Mouse (Mus musculus) liver, embryonic 13.5 days (tissue): Measurements from ENCODE around the gene Traf1. TPM values are rescaled to one million over a fixed set of nuclear protein-coding genes. Genes with fewer than 3 reads are reported as not detected.
A peak's percentile ranks its signal among the peaks of the same experiment; 100 is the strongest.

Source experiments
- ATAC-seq: fragments of 200-750 bp; cut with Nextera tagmentation; 2 replicates; pipeline ENCODE4 v1.8.0; 2017; ENCODE audit warnings: low read depth, mild to moderate bottlenecking, moderate number of reproducible peaks, moderate library complexity
- DNase-seq: peaks from one replicate; pipeline ENCODE4 v3.0.0; 2022
- H3K27ac ChIP-seq: fragments of 300-500 bp; sonication (generic); 2 replicates; pipeline ENCODE4 v1.5.1; 2015; ENCODE audit warnings: moderate library complexity, mild to moderate bottlenecking, inconsistent platforms
- H3K27me3 ChIP-seq: fragments of 300-500 bp; sonication (generic); 2 replicates; pipeline ENCODE4 v1.6.1; 2015; ENCODE audit warnings: mild to moderate bottlenecking, inconsistent platforms
- H3K36me3 ChIP-seq: fragments of 300-500 bp; sonication (generic); 2 replicates; pipeline ENCODE4 v1.6.1; 2015; ENCODE audit warnings: mild to moderate bottlenecking, inconsistent platforms
- H3K4me1 ChIP-seq: fragments of 300-500 bp; sonication (generic); replicated peaks from 2 replicates; pipeline ENCODE4 v1.6.1; 2015; ENCODE audit warnings: inconsistent platforms
- H3K4me2 ChIP-seq: fragments of 300-500 bp; sonication (generic); 2 replicates; pipeline ENCODE4 v1.6.1; 2015; ENCODE audit warnings: inconsistent platforms, mild to moderate bottlenecking, moderate library complexity
- H3K4me3 ChIP-seq: fragments of 300-500 bp; sonication (generic); replicated peaks from 2 replicates; pipeline ENCODE4 v1.5.1; 2015; ENCODE audit warnings: mild to moderate bottlenecking, inconsistent platforms
- H3K9ac ChIP-seq: fragments of 300-500 bp; sonication (generic); 2 replicates; pipeline ENCODE4 v1.6.1; 2015; ENCODE audit warnings: mild to moderate bottlenecking, inconsistent platforms
- H3K9me3 ChIP-seq: fragments of 300-500 bp; sonication (generic); replicated peaks from 2 replicates; pipeline ENCODE4 v1.6.1; 2016; ENCODE audit warnings: inconsistent platforms
- WGBS: fragments of 180-500 bp; shearing (Covaris S2); methylation state at CpG from one replicate; pipeline ENCODE4 v1.1.7; 2015; ENCODE audit not compliant: insufficient replicate concordance; 5-methylcytosine and 5-hydroxymethylcytosine counted together
- polyA plus RNA-seq: library from polyadenylated mRNA; unstranded; fragments of >200 nt; fragmentation: Nextera tagmentation; extraction: Ambion mirVana; gene quantifications from 2 replicates; pipeline ENCODE4 v1.2.1, GENCODE M21; 2015

Traf1 gene
- polyA plus RNA-seq, 1 experiment from 2014 or later: 0.14 TPM

DNA sequence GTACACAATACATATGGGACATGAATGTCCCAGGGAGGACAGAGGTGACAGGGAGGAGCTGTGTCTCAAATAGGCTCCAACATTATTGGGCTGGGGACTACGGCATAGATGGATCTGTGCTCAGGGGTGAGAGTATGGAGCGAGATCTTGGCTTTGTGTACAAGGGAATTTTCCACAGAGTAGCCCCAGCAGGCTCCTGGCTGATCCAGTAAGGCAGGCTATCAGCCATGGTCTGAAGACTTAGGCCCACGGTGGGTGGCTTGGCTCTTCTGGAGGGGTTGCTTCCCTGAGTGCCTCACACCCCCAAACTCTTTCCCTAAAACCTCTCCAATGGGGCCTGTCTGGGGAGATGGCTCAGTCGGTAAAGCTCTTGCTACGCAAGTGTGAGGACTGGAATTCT, 21.3 kb downstream of the Traf1 start:
- H3K4me3 ChIP-seq: no peak overlapping the region
- H3K4me1 ChIP-seq: peaks cover 7% of the 10 kb centered on the region; the same call in 1 of the 2 replicates
- WGBS: 60% methylated on average over 5 of the region's 5 CpGs
- peaks cover 12% of the 10 kb centered on the region; the same call in 1 of the 2 replicates for H3K27me3 ChIP-seq
- no peaks in the 10 kb centered on the region for H3K9me3 ChIP-seq
- no peak overlapping the region for H3K4me2 ChIP-seq
- no peaks in the 10 kb centered on the region for H3K36me3 ChIP-seq
- no peak overlapping the region for H3K27ac ChIP-seq
- ATAC-seq (no peak), DNase-seq (no peak)
- H3K9ac ChIP-seq: no peak overlapping the region

DNA sequence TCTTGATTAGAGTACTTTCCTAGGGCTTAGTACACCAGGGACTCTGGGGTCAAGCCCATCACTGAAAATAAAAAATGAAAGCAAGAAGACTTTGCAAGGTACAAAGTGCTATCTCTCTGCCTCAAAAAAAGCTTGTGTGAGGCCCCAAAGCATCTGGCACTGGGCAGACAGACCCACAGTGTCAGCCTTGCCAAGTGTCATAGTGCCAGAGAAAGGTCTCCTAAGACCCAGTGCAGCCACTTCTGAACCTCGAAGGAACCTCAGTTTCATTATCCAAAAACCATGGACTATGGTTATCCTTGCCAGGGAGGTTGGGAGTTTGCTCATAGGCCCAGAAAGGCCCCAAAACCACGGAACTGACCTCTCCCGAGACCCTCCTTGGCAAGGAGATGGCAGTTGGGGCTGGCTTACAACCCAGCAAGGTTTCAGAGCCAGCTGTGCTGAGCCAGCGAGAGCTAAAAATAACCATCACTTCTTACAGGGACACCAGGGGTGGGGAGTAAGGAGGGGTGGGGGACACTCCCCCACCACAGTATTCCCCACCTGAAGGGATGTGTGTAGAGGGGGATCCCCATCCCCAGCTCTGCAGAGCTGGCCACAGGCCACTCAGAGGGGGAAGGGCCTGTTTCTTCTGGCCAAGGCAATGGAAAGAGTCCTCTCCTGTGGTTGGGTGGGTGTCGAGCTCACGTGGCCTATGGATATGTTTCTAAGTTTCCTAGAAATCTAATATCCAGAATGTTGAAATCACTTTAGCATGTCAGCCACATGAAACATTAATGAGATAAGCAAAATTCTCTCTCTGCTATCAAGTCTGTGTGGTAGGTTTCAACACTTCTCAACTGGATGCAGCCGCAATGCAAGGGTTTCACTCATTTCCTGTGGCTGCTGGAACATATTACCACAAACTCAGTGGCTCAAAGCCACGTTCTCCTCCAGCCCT, 23.0 kb downstream of the Traf1 start:
- DNase-seq (no peak), ATAC-seq (no peak)
- Histone ChIP-seq H3K4me2 (no peak overlapping the region), H3K9ac (no peak overlapping the region), H3K4me3 (no peak overlapping the region), H3K27ac (no peak overlapping the region), H3K36me3 (no peaks in the 10 kb centered on the region), H3K4me1 (no peaks in the 10 kb centered on the region; the same call in 1 of the 2 replicates), H3K9me3 (no peaks in the 10 kb centered on the region), H3K27me3 (peaks cover 12% of the 10 kb centered on the region; the same call in 1 of the 2 replicates)
- WGBS: 23% methylated on average over 8 of the region's 8 CpGs

DNA sequence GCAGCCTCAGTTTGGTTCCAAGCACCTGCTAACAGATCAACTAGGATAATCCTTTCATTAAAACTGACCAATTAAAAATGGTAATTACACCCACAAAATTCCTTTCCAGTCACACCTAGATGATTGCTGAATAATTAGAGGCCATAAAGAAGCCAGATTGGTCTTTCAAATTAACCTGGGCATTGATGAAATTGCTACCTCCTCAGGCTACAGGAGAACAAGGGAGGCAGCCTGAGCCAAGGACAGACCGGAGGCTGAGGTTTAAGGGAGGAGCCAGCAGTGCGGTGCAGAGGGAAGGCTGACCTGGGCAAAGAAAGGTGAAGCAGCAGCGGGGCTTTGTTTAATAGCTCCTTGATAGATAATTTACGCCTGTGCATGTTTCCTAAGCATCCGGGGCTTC, 24.1 kb downstream of the Traf1 start:
- DNase-seq (no peak), ATAC-seq (no peak)
- Histone ChIP-seq H3K9me3 (no peaks in the 10 kb centered on the region), H3K4me2 (no peak overlapping the region), H3K4me3 (no peak overlapping the region), H3K27ac (no peak overlapping the region), H3K4me1 (no peaks in the 10 kb centered on the region; the same call in 1 of the 2 replicates), H3K36me3 (no peaks in the 10 kb centered on the region), H3K9ac (no peak overlapping the region), H3K27me3 (peaks cover 12% of the 10 kb centered on the region; the same call in 1 of the 2 replicates)
- 27% methylated on average over 5 of the region's 5 CpGs for WGBS

DNA sequence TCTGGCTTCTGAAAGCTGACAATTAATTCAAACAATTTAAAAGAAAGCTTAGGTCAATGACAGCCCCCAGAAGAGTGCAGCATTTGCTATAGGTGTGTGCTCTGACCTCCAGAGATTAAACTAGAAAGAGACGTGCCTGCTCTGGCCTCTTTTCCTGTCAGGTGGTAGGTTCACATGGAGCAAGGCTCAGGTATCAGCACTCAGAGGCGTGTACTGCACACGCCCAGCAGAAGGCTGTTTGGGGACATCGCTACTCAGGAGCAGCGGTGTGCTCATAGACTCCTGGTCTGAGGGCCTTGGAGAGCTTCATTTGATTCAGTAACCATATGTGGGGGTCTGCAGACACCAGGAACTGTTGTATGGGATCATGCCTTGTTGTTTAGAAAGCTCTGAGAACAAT, 34.3 kb downstream of the Traf1 start:
- Histone ChIP-seq H3K36me3 (no peaks in the 10 kb centered on the region), H3K9ac (no peak overlapping the region), H3K4me1 (no peaks in the 10 kb centered on the region), H3K27me3 (peaks cover 3% of the 10 kb centered on the region; the same call in 1 of the 2 replicates), H3K9me3 (no peaks in the 10 kb centered on the region), H3K4me2 (no peak overlapping the region), H3K4me3 (no peak overlapping the region), H3K27ac (no peak overlapping the region)
- DNase-seq (no peak), ATAC-seq (no peak)
- 53% methylated on average over 5 of the region's 5 CpGs for WGBS

DNA sequence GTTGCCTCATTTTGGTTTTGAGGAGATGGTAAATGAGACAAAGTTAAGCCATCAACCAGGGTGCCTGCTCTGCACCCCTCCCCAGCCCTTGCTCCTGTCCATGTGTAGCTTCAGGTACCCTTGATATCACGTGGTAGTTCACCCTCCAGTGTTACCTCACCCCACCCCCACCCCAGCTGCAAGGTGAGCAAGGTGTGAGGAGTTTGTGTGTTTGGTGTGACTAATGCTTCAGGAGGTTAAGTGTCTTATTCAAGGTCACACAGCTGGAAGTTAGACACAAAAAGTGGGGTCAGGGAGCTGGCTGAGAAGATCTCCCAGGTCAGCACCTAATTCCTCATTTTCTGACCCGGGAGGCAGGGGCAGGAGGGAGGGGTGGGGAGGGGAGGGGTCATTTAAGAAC, 38.8 kb downstream of the Traf1 start:
- no peaks in the 10 kb centered on the region for H3K4me1 ChIP-seq
- peaks cover 6% of the 10 kb centered on the region; the same call in 1 of the 2 replicates for H3K27me3 ChIP-seq
- no peak overlapping the region for H3K9ac ChIP-seq
- no peaks in the 10 kb centered on the region for H3K9me3 ChIP-seq
- 11% methylated on average over 2 of the region's 2 CpGs for WGBS
- no peak overlapping the region for H3K27ac ChIP-seq
- H3K4me2 ChIP-seq: no peak overlapping the region
- no peak for ATAC-seq
- H3K4me3 ChIP-seq: no peak overlapping the region
- no peak for DNase-seq
- no peaks in the 10 kb centered on the region for H3K36me3 ChIP-seq

DNA sequence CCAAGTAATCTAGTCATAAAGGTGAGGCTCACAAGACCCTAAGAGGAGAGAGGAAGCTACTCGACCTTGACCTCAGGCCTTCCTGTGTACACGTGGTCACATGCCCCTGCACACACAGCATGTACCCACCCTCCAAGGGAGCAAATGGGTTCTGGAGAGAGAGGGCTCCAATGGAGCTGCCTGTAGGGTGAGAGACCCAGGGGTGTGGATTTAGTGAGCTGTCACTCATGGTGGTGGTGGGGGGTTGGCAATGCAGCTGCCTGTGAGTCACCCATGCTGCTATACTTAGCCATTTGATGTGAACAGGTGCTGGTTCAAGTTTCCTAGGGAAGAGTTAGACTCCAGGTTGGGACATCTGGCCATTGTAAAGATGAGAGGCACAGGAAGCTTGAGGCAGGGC, 41.4 kb downstream of the Traf1 start:
- no peak overlapping the region for H3K9ac ChIP-seq
- 32% methylated on average over 2 of the region's 2 CpGs for WGBS
- no peaks in the 10 kb centered on the region for H3K9me3 ChIP-seq
- no peaks in the 10 kb centered on the region for H3K36me3 ChIP-seq
- H3K27ac ChIP-seq: no peak overlapping the region
- no peak overlapping the region for H3K4me2 ChIP-seq
- DNase-seq: no peak
- H3K4me1 ChIP-seq: peaks cover under 1% of the 10 kb centered on the region; the same call in 1 of the 2 replicates
- H3K4me3 ChIP-seq: no peak overlapping the region
- H3K27me3 ChIP-seq: peaks cover 11% of the 10 kb centered on the region
- no peak for ATAC-seq

DNA sequence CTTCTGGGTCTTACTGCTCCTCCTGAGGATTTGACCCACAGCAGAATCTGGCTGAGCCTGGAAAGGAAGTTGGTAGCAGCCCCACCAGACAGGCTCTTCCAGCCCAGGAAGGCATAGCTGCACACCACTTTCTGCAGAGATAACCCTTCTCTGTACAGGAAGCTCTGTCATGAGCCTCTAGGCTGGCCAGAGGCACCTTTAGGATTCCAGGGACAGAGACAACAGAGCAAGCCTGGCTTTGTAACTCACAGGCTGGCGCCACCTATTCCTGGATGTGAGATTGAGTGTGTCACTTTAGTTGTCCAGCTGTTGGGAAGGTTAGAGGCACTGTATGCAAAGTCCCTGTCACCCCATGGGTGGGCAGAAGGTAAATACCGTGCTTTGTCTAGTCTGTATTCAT, 46.5 kb downstream of the Traf1 start:
- WGBS: 61% methylated on average over 2 of the region's 2 CpGs
- Histone ChIP-seq H3K27ac (0 out of 2 replicates have a peak overlapping the region, but pooled peaks have one; percentile 19), H3K4me2 (peak overlapping the region; percentile 90; the same call in 1 of the 2 replicates), H3K9ac (no peak overlapping the region), H3K27me3 (peaks cover 39% of the 10 kb centered on the region), H3K4me1 (peaks cover 28% of the 10 kb centered on the region), H3K9me3 (no peaks in the 10 kb centered on the region), H3K36me3 (peaks cover 14% of the 10 kb centered on the region; the same call in 1 of the 2 replicates), H3K4me3 (no peak overlapping the region)
- ATAC-seq (no peak), DNase-seq (no peak)

DNA sequence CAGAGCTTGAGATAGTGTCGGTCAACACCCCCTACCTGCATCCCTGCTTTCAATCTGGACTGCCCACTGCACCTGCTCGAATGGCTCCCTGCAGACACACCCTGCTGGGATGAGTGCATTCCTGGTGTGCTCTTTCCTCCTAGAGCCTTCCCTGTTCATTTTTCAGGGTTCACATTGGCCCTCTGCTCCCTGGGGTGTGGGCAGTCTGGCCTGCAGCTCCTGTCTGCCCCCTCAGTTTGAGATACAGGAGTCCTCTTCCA, 46.8 kb downstream of the Traf1 start:
- H3K4me3 ChIP-seq: peak overlapping the region; percentile 74
- 19% methylated on average over 2 of the region's 2 CpGs for WGBS

DNA sequence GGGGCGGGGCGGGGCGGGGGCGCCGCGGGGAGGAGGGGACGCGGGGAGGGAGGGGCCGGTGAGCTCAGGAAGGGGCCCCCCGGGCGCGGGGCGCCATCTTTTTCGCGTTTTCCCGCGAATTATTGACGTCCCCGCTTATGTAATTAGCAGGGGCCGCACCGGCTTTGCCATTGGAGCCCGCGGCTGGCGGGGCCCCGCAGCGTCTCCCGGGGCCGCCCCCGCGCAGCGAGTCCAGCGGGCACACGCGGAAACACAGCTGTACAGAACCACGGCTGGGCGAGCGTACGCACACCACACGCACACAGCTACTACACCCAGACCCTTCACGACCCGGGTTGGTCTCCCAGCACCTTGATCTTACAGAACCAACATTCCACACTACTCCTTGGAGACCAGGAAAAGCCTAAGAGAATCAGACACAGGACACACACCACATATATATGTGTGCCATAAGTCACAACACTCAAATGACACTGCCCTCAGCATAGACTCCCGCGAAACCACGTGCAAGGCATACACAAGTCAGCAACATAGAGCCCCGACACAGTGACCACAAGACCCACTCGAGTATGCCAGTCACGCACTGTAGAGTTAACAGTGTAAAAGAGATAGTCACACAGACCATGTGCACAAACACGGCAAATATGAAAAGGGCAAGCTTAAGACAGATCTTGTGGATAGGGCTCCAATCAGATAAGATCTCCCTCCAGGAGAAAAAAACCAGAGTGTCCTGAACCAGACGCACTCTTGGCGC, 47.3 kb downstream of the Traf1 start:
- DNase-seq (peak; percentile 45), ATAC-seq (peak; percentile 75)
- Histone ChIP-seq H3K4me3 (peak overlapping the region; percentile 74), H3K4me1 (peaks cover 28% of the 10 kb centered on the region), H3K9ac (peak overlapping the region; percentile 78), H3K36me3 (peaks cover 20% of the 10 kb centered on the region; the same call in 1 of the 2 replicates), H3K27ac (peak overlapping the region; percentile 60), H3K4me2 (peak overlapping the region; percentile 90), H3K9me3 (no peaks in the 10 kb centered on the region), H3K27me3 (peaks cover 39% of the 10 kb centered on the region)
- 1% methylated on average over 41 of the region's 50 CpGs for WGBS

More for the DNA sequence above, 46.8 kb downstream of the Traf1 start:
- DNase-seq: no peak
- Histone ChIP-seq H3K9me3 (no peaks in the 10 kb centered on the region), H3K4me1 (peaks cover 28% of the 10 kb centered on the region), H3K27me3 (peaks cover 39% of the 10 kb centered on the region), H3K4me2 (peak overlapping the region; percentile 90), H3K36me3 (peaks cover 17% of the 10 kb centered on the region; the same call in 1 of the 2 replicates), H3K9ac (peak overlapping the region; percentile 78; the same call in 1 of the 2 replicates), H3K27ac (no peak overlapping the region)
- ATAC-seq: no peak

DNA sequence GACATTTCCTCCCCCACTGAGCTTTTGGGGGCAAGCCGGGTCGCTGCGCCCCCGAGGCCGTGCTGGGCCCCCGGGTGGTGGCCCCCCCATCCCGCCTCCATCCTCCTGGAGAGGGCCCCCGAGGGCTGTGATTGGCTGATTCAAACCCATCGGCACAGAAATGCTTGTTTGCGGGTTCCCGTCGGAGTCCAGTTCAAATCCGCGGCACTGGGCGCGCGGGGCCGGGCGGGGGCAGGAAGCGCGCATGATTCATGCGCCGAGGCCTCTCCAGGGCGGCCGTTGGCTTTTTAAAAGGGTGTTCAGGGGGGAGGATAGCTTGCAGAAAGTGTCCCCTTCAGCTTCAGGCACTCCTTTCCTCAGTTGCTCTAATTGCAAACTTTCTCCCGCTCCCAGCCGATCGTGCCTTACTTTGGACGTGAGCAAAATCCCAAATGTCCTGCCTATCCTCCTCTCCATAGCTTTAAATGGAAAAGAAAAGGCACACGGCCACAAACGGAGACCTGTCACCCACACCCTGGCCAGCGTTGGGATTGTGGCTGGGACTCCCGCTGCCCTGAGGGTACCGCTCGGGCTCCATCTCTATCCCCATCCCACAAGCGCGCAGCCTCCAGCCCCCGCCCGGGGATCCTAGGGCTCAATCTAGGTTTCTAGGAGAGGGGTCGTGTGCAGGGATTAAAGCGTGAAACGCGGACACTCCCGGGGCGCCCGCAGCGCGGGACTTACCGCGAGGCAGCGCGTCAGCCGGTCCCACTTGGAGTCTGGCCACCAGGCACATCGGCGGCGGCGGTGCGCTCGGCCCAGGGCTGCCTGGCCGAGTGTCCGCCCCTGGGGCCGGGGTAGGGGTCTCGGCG, 48.1 kb downstream of the Traf1 start, which contains the start of gene Phf19:
Gene Phf19 (minus strand): TSS at position 809 of the 851 bp plus-strand sequence.
- H3K4me3 ChIP-seq: peak within 1 kb of the TSS; percentile 74
- DNase-seq: peak; percentile 32
- H3K4me2 ChIP-seq: peak within 1 kb of the TSS; percentile 90
- peak; percentile 47; the same call in 1 of the 2 replicates for ATAC-seq
- H3K27ac ChIP-seq: peak within 1 kb of the TSS; percentile 60
- H3K36me3 ChIP-seq: peaks cover 20% of the 10 kb centered on the region; the same call in 1 of the 2 replicates
- H3K27me3 ChIP-seq: peaks cover 39% of the 10 kb centered on the region
- H3K4me1 ChIP-seq: peaks cover 28% of the 10 kb centered on the region
- H3K9me3 ChIP-seq: no peaks in the 10 kb centered on the region
- H3K9ac ChIP-seq: peak within 1 kb of the TSS; percentile 78
- under 1% methylated on average over 62 of the region's 64 CpGs for WGBS
